Mouse (Mus musculus): ENCODE measurements around the gene Mansc4.

Mansc4 gene

GRCm38 (mm10) chr6:147028396-147028795 lies 58.4 kb downstream of the Mansc4 start:
- CTCF ChIA-PET, result no interaction called here

All from spleen, embryonic (tissue).